Mouse (Mus musculus): ENCODE measurements around the gene Olfr582. TPM values are rescaled to one million over a fixed set of nuclear protein-coding genes. Genes with fewer than 3 reads are reported as not detected.

Gene Olfr582
- not detected in 2 replicates for polyA plus RNA-seq (2021; fragmentation: Nextera tagmentation)
- long read RNA-seq, experiment 1: 0 reads
- long read RNA-seq, experiment 2: 0 reads

DNA sequence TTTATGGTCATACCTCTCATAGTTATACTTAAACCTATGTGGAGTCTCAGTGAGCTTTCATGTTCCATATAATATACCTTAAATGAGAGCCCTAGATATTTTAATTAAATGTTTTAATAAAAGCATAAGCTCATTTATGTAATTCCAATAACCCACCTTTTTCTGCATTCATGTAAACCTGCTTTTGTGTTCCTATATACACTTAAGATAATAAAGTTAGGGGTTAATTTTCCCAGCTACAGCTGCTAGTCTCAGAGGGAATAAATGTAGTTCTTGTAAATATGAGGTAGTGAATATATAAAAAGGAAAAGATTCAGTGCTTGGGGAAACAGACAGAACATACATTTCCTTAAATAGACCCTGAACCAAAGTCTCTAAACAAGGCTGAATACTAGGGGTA lies at the start of gene Olfr582:
Olfr582 (plus strand) TSS at position 301 of the 400 bp plus-strand sequence.

DNA sequence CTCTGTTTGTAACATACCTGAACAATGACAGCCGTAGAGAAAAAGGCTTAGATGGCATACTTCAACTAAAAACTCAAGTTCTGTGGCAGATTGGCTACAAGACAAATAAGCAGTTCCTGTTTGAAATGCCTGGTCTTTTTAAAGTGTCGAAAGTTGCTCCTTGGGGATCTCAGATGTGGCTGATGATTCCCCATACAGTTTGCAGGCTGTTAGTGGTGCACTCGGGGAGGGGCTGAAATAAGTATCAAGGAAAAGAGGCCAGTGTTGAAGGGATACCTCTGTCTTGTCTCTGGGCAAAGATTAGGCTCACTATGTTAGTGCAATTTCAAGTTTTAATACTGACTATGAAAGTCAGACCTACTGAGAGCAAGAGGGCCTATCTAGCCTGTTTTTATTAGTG lies 48.6 kb upstream of the Olfr582 start, which contains the start of gene Olfr578:
Olfr578 (minus strand) TSS at position 101 of the 400 bp plus-strand sequence.

DNA sequence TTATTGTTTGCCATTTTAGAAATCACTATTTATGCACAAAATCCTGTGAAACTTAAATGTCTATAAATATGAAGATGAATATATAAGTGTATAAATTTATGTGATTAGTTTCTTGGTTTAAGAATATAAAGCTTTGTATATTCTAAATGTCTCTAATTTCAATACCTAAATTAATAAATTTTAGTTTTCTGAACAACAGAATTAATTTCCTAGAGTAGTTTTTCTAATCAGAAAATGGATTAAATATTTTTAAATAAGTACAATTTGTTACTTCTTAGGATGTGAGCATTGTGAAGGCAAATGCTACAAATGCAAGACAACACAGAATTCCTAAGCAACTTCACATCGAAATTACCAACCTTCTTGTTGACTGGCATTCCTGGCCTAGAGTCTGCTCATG lies 13.2 kb downstream of the Olfr582 start, which contains the start of gene Olfr583:
Olfr583 (plus strand) TSS at position 301 of the 400 bp plus-strand sequence.

DNA sequence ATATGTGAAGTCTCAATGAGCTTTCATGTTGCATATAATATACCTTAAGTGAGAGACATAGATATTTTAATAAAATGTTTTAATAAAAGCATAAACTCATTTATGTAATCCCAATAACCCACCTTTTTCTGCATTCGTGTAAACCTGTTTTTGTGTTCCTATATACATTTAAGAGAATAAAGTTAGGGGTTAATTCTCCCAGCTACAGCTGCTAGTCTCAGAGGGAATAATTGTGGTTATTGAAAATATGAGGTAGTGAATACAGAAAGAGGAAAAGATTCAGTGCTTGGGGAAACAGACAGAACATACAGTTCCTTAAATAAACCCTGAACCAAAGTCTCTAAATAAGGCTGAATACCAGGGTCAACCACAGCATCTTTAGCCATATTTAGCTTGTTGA lies 43.8 kb downstream of the Olfr582 start, which contains the start of gene Olfr584:
Olfr584 (plus strand) TSS at position 301 of the 400 bp plus-strand sequence.

Other genes with a start within 250 kb of the Olfr582 start
- not detected in 2 replicates for gene Olfr564, start 234.5 kb upstream of the Olfr582 start, polyA plus RNA-seq (2021; fragmentation: Nextera tagmentation)
- gene Olfr566, start 179.3 kb upstream of the Olfr582 start, polyA plus RNA-seq (2021; fragmentation: Nextera tagmentation): not detected in 2 replicates
- not detected in 2 replicates for gene Olfr568, start 160.9 kb upstream of the Olfr582 start, polyA plus RNA-seq (2021; fragmentation: Nextera tagmentation)
- not detected in 2 replicates for gene Olfr569, start 147.1 kb upstream of the Olfr582 start, polyA plus RNA-seq (2021; fragmentation: Nextera tagmentation)
- not detected in 2 replicates for gene Olfr570, start 143.4 kb upstream of the Olfr582 start, polyA plus RNA-seq (2021; fragmentation: Nextera tagmentation)
- gene Olfr571, start 120.5 kb upstream of the Olfr582 start, polyA plus RNA-seq (2021; fragmentation: Nextera tagmentation): not detected in 2 replicates
- not detected in 2 replicates for gene Olfr572, start 113.6 kb upstream of the Olfr582 start, polyA plus RNA-seq (2021; fragmentation: Nextera tagmentation)
- not detected in 2 replicates for gene Olfr573-ps1, start 95.4 kb upstream of the Olfr582 start, polyA plus RNA-seq (2021; fragmentation: Nextera tagmentation)
- gene Olfr574, start 89.6 kb upstream of the Olfr582 start, polyA plus RNA-seq (2021; fragmentation: Nextera tagmentation): not detected in 2 replicates
- 0.11 TPM in 1 of 2 replicates, not detected in the other for gene Olfr575, start 79.2 kb upstream of the Olfr582 start, polyA plus RNA-seq (2021; fragmentation: Nextera tagmentation)
- gene Olfr576, start 75.4 kb upstream of the Olfr582 start, polyA plus RNA-seq (2021; fragmentation: Nextera tagmentation): not detected in 2 replicates
- not detected in 2 replicates for gene Olfr577, start 62.1 kb upstream of the Olfr582 start, polyA plus RNA-seq (2021; fragmentation: Nextera tagmentation)
- gene Olfr578, start 48.7 kb upstream of the Olfr582 start, polyA plus RNA-seq (2021; fragmentation: Nextera tagmentation): not detected in 2 replicates
- gene Olfr583, start 13.3 kb downstream of the Olfr582 start, polyA plus RNA-seq (2021; fragmentation: Nextera tagmentation): not detected in 2 replicates
- not detected in 2 replicates for gene Olfr584, start 43.9 kb downstream of the Olfr582 start, polyA plus RNA-seq (2021; fragmentation: Nextera tagmentation)
- not detected in 2 replicates for gene Olfr585, start 59.7 kb downstream of the Olfr582 start, polyA plus RNA-seq (2021; fragmentation: Nextera tagmentation)
- gene Olfr586, start 87.6 kb downstream of the Olfr582 start, polyA plus RNA-seq (2021; fragmentation: Nextera tagmentation): not detected in 2 replicates
- gene Olfr588-ps1, start 102.9 kb downstream of the Olfr582 start, polyA plus RNA-seq (2021; fragmentation: Nextera tagmentation): not detected in 2 replicates
- gene Olfr589, start 118.3 kb downstream of the Olfr582 start, polyA plus RNA-seq (2021; fragmentation: Nextera tagmentation): not detected in 2 replicates
- gene Olfr591, start 140.3 kb downstream of the Olfr582 start, polyA plus RNA-seq (2021; fragmentation: Nextera tagmentation): not detected in 2 replicates
- gene Olfr592, start 146.8 kb downstream of the Olfr582 start, polyA plus RNA-seq (2021; fragmentation: Nextera tagmentation): not detected in 2 replicates
- gene Olfr593, start 173.8 kb downstream of the Olfr582 start, polyA plus RNA-seq (2021; fragmentation: Nextera tagmentation): not detected in 2 replicates
- gene Olfr594, start 179.0 kb downstream of the Olfr582 start, polyA plus RNA-seq (2021; fragmentation: Nextera tagmentation): not detected in 2 replicates
- gene Usp17ld, start 214.5 kb downstream of the Olfr582 start, polyA plus RNA-seq (2021; fragmentation: Nextera tagmentation): not detected in 2 replicates